Mouse (Mus musculus): ENCODE results near the gene Gm9918. TPM values are rescaled to one million over a fixed set of nuclear protein-coding genes. Genes with fewer than 3 reads are reported as not detected.

Gene Gm9918
- polyA plus RNA-seq, 1 experiment from 2014 or later, result not detected

- Histone ChIP-seq H3K36me3 (ENCODE audit: control insufficient read depth, insufficient read depth, low read length) (no peaks in the 10 kb centered on the region), H3K9ac (replicated peaks; ENCODE audit: low read depth, low read length) (no peak overlapping the region), H3K4me2 (ENCODE audit: low read depth, low read length) (no peak overlapping the region), H3K27ac (ENCODE audit: low read depth, low read length) (no peak overlapping the region), H3K9me3 (ENCODE audit: control insufficient read depth, low read length) (no peaks in the 10 kb centered on the region), H3K4me3 (ENCODE audit: low read depth, low read length) (no peak overlapping the region), H3K4me1 (ENCODE audit: control insufficient read depth, insufficient read depth, low read length) (no peaks in the 10 kb centered on the region), H3K27me3 (ENCODE audit: control insufficient read depth, insufficient read depth, low read length) (no peaks in the 10 kb centered on the region)
- WGBS, result 92% methylated on average over 10 of the region's 10 CpGs
- ATAC-seq (ENCODE audit: low read depth), result no peak
Observed at GRCm38 (mm10) chr15:102310074-102310845, 39.9 kb downstream of the Gm9918 start.

- no peaks in the 10 kb centered on the region for H3K27me3 ChIP-seq (ENCODE audit: control insufficient read depth, insufficient read depth, low read length)
- H3K4me3 ChIP-seq (ENCODE audit: low read depth, low read length), result no peak overlapping the region
- no peaks in the 10 kb centered on the region for H3K9me3 ChIP-seq (ENCODE audit: control insufficient read depth, low read length)
- H3K4me2 ChIP-seq (ENCODE audit: low read depth, low read length), result no peak overlapping the region
- no peaks in the 10 kb centered on the region for H3K4me1 ChIP-seq (ENCODE audit: control insufficient read depth, insufficient read depth, low read length)
- no peak for ATAC-seq (ENCODE audit: low read depth)
- no peaks in the 10 kb centered on the region for H3K36me3 ChIP-seq (ENCODE audit: control insufficient read depth, insufficient read depth, low read length)
- no peak overlapping the region for H3K9ac ChIP-seq (replicated peaks; ENCODE audit: low read depth, low read length)
- H3K27ac ChIP-seq (ENCODE audit: low read depth, low read length), result no peak overlapping the region
Observed at GRCm38 (mm10) chr15:102311489-102311888, 41.1 kb downstream of the Gm9918 start.

GRCm38 (mm10) chr15:102315292-102315691 lies 44.9 kb downstream of the Gm9918 start:
- Histone ChIP-seq H3K4me2 (ENCODE audit: low read depth, low read length) (no peak overlapping the region), H3K27ac (ENCODE audit: low read depth, low read length) (no peak overlapping the region), H3K4me3 (ENCODE audit: low read depth, low read length) (no peak overlapping the region), H3K4me1 (ENCODE audit: control insufficient read depth, insufficient read depth, low read length) (no peaks in the 10 kb centered on the region), H3K9me3 (ENCODE audit: control insufficient read depth, low read length) (no peaks in the 10 kb centered on the region), H3K27me3 (ENCODE audit: control insufficient read depth, insufficient read depth, low read length) (no peaks in the 10 kb centered on the region), H3K36me3 (ENCODE audit: control insufficient read depth, insufficient read depth, low read length) (no peaks in the 10 kb centered on the region), H3K9ac (replicated peaks; ENCODE audit: low read depth, low read length) (no peak overlapping the region)
- 88% methylated on average over 8 of the region's 8 CpGs for WGBS
- no peak for ATAC-seq (ENCODE audit: low read depth)

GRCm38 (mm10) chr15:102316263-102316662 lies 45.9 kb downstream of the Gm9918 start:
- H3K4me1 ChIP-seq (ENCODE audit: control insufficient read depth, insufficient read depth, low read length), result no peaks in the 10 kb centered on the region
- no peak overlapping the region for H3K4me3 ChIP-seq (ENCODE audit: low read depth, low read length)
- 0 out of 2 replicates have a peak, but pooled peaks have one; percentile 41 for ATAC-seq (ENCODE audit: low read depth)
- WGBS, result 88% methylated on average over 6 of the region's 6 CpGs
- H3K36me3 ChIP-seq (ENCODE audit: control insufficient read depth, insufficient read depth, low read length), result no peaks in the 10 kb centered on the region
- no peaks in the 10 kb centered on the region for H3K27me3 ChIP-seq (ENCODE audit: control insufficient read depth, insufficient read depth, low read length)
- no peak overlapping the region for H3K27ac ChIP-seq (ENCODE audit: low read depth, low read length)
- no peak overlapping the region for H3K9ac ChIP-seq (replicated peaks; ENCODE audit: low read depth, low read length)
- H3K4me2 ChIP-seq (ENCODE audit: low read depth, low read length), result no peak overlapping the region
- H3K9me3 ChIP-seq (ENCODE audit: control insufficient read depth, low read length), result no peaks in the 10 kb centered on the region

Other genes starting within 250 kb of the Gm9918 start
- 0.61 and 0.75 TPM in 2 replicates for gene Krt18, start 242.4 kb upstream of the Gm9918 start, polyA plus RNA-seq (2014; fragmentation: Nextera tagmentation; extraction: Ambion mirVana)
- 77.6 and 96.9 TPM in 2 replicates for gene Eif4b, start 196.8 kb upstream of the Gm9918 start, polyA plus RNA-seq (2014; fragmentation: Nextera tagmentation; extraction: Ambion mirVana)
- 4.3 and 9.5 TPM in 2 replicates for gene Tns2, start 170.2 kb upstream of the Gm9918 start, polyA plus RNA-seq (2014; fragmentation: Nextera tagmentation; extraction: Ambion mirVana)
- gene Spryd3, start 134.3 kb upstream of the Gm9918 start, polyA plus RNA-seq (2014; fragmentation: Nextera tagmentation; extraction: Ambion mirVana), result 59.6 and 61.8 TPM in 2 replicates
- gene Igfbp6, start 126.2 kb upstream of the Gm9918 start, polyA plus RNA-seq (2014; fragmentation: Nextera tagmentation; extraction: Ambion mirVana), result 0.74 and 1.7 TPM in 2 replicates
- gene Soat2, start 120.0 kb upstream of the Gm9918 start, polyA plus RNA-seq (2014; fragmentation: Nextera tagmentation; extraction: Ambion mirVana), result not detected in 2 replicates
- gene Zfp740, start 67.3 kb upstream of the Gm9918 start, polyA plus RNA-seq (2014; fragmentation: Nextera tagmentation; extraction: Ambion mirVana), result 38.2 and 52.9 TPM in 2 replicates
- 28.7 and 36.5 TPM in 2 replicates for gene Csad, start 65.8 kb upstream of the Gm9918 start, polyA plus RNA-seq (2014; fragmentation: Nextera tagmentation; extraction: Ambion mirVana)
- gene Itgb7, start 38.6 kb upstream of the Gm9918 start, polyA plus RNA-seq (2014; fragmentation: Nextera tagmentation; extraction: Ambion mirVana), result 0.55 and 1.6 TPM in 2 replicates
- gene Rarg, start 13.0 kb upstream of the Gm9918 start, polyA plus RNA-seq (2014; fragmentation: Nextera tagmentation; extraction: Ambion mirVana), result 4.3 and 6.9 TPM in 2 replicates
- 54.0 and 55.1 TPM in 2 replicates for gene Mfsd5, start 8.9 kb downstream of the Gm9918 start, polyA plus RNA-seq (2014; fragmentation: Nextera tagmentation; extraction: Ambion mirVana)
- gene Espl1, start 25.7 kb downstream of the Gm9918 start, polyA plus RNA-seq (2014; fragmentation: Nextera tagmentation; extraction: Ambion mirVana), result 3.4 and 4.4 TPM in 2 replicates
- gene Pfdn5, start 55.6 kb downstream of the Gm9918 start, polyA plus RNA-seq (2014; fragmentation: Nextera tagmentation; extraction: Ambion mirVana), result 546 and 560 TPM in 2 replicates
- gene Myg1, start 61.1 kb downstream of the Gm9918 start, polyA plus RNA-seq (2014; fragmentation: Nextera tagmentation; extraction: Ambion mirVana), result 89.1 and 99.2 TPM in 2 replicates
- 25.8 and 26.8 TPM in 2 replicates for gene Aaas, start 80.2 kb downstream of the Gm9918 start, polyA plus RNA-seq (2014; fragmentation: Nextera tagmentation; extraction: Ambion mirVana)
- gene Sp7, start 96.6 kb downstream of the Gm9918 start, polyA plus RNA-seq (2014; fragmentation: Nextera tagmentation; extraction: Ambion mirVana), result 0.39 and 4.0 TPM in 2 replicates
- 5.3 and 6.3 TPM in 2 replicates for gene Sp1, start 135.6 kb downstream of the Gm9918 start, polyA plus RNA-seq (2014; fragmentation: Nextera tagmentation; extraction: Ambion mirVana)
- 0.22 and 0.82 TPM in 2 replicates for gene Amhr2, start 174.8 kb downstream of the Gm9918 start, polyA plus RNA-seq (2014; fragmentation: Nextera tagmentation; extraction: Ambion mirVana)
- gene Prr13, start 188.5 kb downstream of the Gm9918 start, polyA plus RNA-seq (2014; fragmentation: Nextera tagmentation; extraction: Ambion mirVana), result 85.8 and 104 TPM in 2 replicates
- 159 and 160 TPM in 2 replicates for gene Pcbp2, start 200.0 kb downstream of the Gm9918 start, polyA plus RNA-seq (2014; fragmentation: Nextera tagmentation; extraction: Ambion mirVana)
- gene Gm10337, start 233.2 kb downstream of the Gm9918 start, polyA plus RNA-seq (2014; fragmentation: Nextera tagmentation; extraction: Ambion mirVana), result 8.5 TPM in 1 of 2 replicates, not detected in the other
- 44.8 and 48.8 TPM in 2 replicates for gene Map3k12, start 246.5 kb downstream of the Gm9918 start, polyA plus RNA-seq (2014; fragmentation: Nextera tagmentation; extraction: Ambion mirVana)
- gene Tarbp2, start 247.6 kb downstream of the Gm9918 start, polyA plus RNA-seq (2014; fragmentation: Nextera tagmentation; extraction: Ambion mirVana), result 86.4 and 87.7 TPM in 2 replicates